Mouse (Mus musculus) liver, embryonic 11.5 days (tissue): ENCODE data around the gene Dcaf7. TPM values are rescaled to one million over a fixed set of nuclear protein-coding genes. Genes with fewer than 3 reads are reported as not detected.

ENCODE experiments used
- ATAC-seq: fragments of 200-750 bp; cut with Nextera tagmentation; replicated peaks from 2 replicates; pipeline ENCODE4 v1.8.0; 2017; ENCODE audit warnings: moderate number of reproducible peaks, mild to moderate bottlenecking, moderate TSS enrichment, moderate library complexity; ENCODE audit not compliant: low FRiP score
- DNase-seq: peaks from one replicate; pipeline ENCODE4 v3.0.0-alpha.2; 2017; ENCODE audit warnings: low spot score
- H3K27ac ChIP-seq: fragments of 300-500 bp; sonication (generic); 2 replicates; pipeline ENCODE4 v1.5.1; 2014; ENCODE audit warnings: mild to moderate bottlenecking, low read depth, low read length, control low read depth
- H3K27me3 ChIP-seq: fragments of 300-500 bp; sonication (generic); replicated peaks from 2 replicates; pipeline ENCODE4 v1.6.1; 2014; ENCODE audit warnings: low read length, mixed read lengths; ENCODE audit not compliant: control insufficient read depth, insufficient read depth
- H3K36me3 ChIP-seq: fragments of 300-500 bp; sonication (generic); 2 replicates; pipeline ENCODE4 v1.6.1; 2014; ENCODE audit warnings: mild to moderate bottlenecking, low read length, moderate library complexity, mixed read lengths; ENCODE audit not compliant: control insufficient read depth, insufficient read depth
- H3K4me1 ChIP-seq: fragments of 300-500 bp; sonication (generic); replicated peaks from 2 replicates; pipeline ENCODE4 v1.6.1; 2014; ENCODE audit warnings: low read length, mixed read lengths; ENCODE audit not compliant: control insufficient read depth, insufficient read depth
- H3K4me2 ChIP-seq: fragments of 300-500 bp; sonication (generic); 2 replicates; pipeline ENCODE4 v1.6.1; 2014; ENCODE audit warnings: mild to moderate bottlenecking, control low read depth, moderate library complexity
- H3K4me3 ChIP-seq: fragments of 300-500 bp; sonication (generic); 2 replicates; pipeline ENCODE4 v1.5.1; 2014; ENCODE audit warnings: low read depth, low read length, control low read depth
- H3K9ac ChIP-seq: fragments of 300-500 bp; sonication (generic); 2 replicates; pipeline ENCODE4 v1.6.1; 2014; ENCODE audit warnings: low read depth, low read length, control low read depth
- H3K9me3 ChIP-seq: fragments of 300-500 bp; sonication (generic); 2 replicates; pipeline ENCODE4 v1.6.1; 2016; ENCODE audit warnings: low read length, inconsistent platforms, mixed read lengths; ENCODE audit not compliant: control insufficient read depth
- WGBS: fragments of 180-500 bp; shearing (Covaris S2); extraction: QIAGEN DNeasy Blood & Tissue Kit; methylation state at CpG from one replicate; pipeline ENCODE4 v1.1.7; 2014; 5-methylcytosine and 5-hydroxymethylcytosine counted together
- polyA plus RNA-seq: library from polyadenylated mRNA; unstranded; fragments of >200 nt; fragmentation: Nextera tagmentation; extraction: Ambion mirVana; gene quantifications from 2 replicates; pipeline ENCODE4 v1.2.1, GENCODE M21; 2014

Dcaf7 gene
- polyA plus RNA-seq, 1 experiment from 2014 or later, result 53.9 TPM

- H3K27ac ChIP-seq, result no peak overlapping the region
- H3K9me3 ChIP-seq, result no peaks in the 10 kb centered on the region
- no peak for DNase-seq
- H3K9ac ChIP-seq, result no peak overlapping the region
- peaks cover 31% of the 10 kb centered on the region for H3K27me3 ChIP-seq
- no peak overlapping the region for H3K4me2 ChIP-seq
- WGBS, result 51% methylated on average over 5 of the region's 5 CpGs
- peaks cover 3% of the 10 kb centered on the region; the same call in 1 of the 2 replicates for H3K4me1 ChIP-seq
- no peaks in the 10 kb centered on the region for H3K36me3 ChIP-seq
- ATAC-seq, result no peak
- H3K4me3 ChIP-seq, result no peak overlapping the region
Observed at GRCm38 (mm10) chr11:106005970-106006369, 30.7 kb upstream of the Dcaf7 start.

- peak within 1 kb of the TSS; percentile 62 for H3K4me2 ChIP-seq
- no peak within 1 kb of the TSS for H3K9ac ChIP-seq
- peaks cover 42% of the 10 kb centered on the region for H3K27me3 ChIP-seq
- ATAC-seq, result peak; percentile 58; the same call in 1 of the 2 replicates
- peak within 1 kb of the TSS; percentile 33 for H3K4me3 ChIP-seq
- WGBS, result under 1% methylated on average over 25 of the region's 25 CpGs
- peaks cover 3% of the 10 kb centered on the region; the same call in 1 of the 2 replicates for H3K4me1 ChIP-seq
- H3K9me3 ChIP-seq, result no peaks in the 10 kb centered on the region
- no peaks in the 10 kb centered on the region for H3K36me3 ChIP-seq
- no peak within 1 kb of the TSS for H3K27ac ChIP-seq
- peak; percentile 72 for DNase-seq
Observed at GRCm38 (mm10) chr11:106007821-106008220, 28.9 kb upstream of the Dcaf7 start, which contains the start of gene Kcnh6. TSS of gene Kcnh6 (plus strand) at chr11:106008124.

GRCm38 (mm10) chr11:106012711-106013110, 24.0 kb upstream of the Dcaf7 start:
- DNase-seq, result no peak
- H3K9me3 ChIP-seq, result no peaks in the 10 kb centered on the region
- H3K4me3 ChIP-seq, result no peak overlapping the region
- no peak overlapping the region for H3K27ac ChIP-seq
- peaks cover 3% of the 10 kb centered on the region; the same call in 1 of the 2 replicates for H3K4me1 ChIP-seq
- H3K9ac ChIP-seq, result no peak overlapping the region
- WGBS, result 69% methylated on average over 7 of the region's 7 CpGs
- H3K27me3 ChIP-seq, result peaks cover 62% of the 10 kb centered on the region
- no peak overlapping the region for H3K4me2 ChIP-seq
- H3K36me3 ChIP-seq, result no peaks in the 10 kb centered on the region
- ATAC-seq, result no peak

- Histone ChIP-seq H3K9ac (no peak overlapping the region), H3K4me1 (no peaks in the 10 kb centered on the region), H3K27me3 (peaks cover 61% of the 10 kb centered on the region), H3K27ac (no peak overlapping the region), H3K4me3 (no peak overlapping the region), H3K36me3 (no peaks in the 10 kb centered on the region), H3K4me2 (no peak overlapping the region), H3K9me3 (no peaks in the 10 kb centered on the region)
- 63% methylated on average over 11 of the region's 11 CpGs for WGBS
- DNase-seq (no peak), ATAC-seq (no peak)
Observed at GRCm38 (mm10) chr11:106013556-106014225, 23.0 kb upstream of the Dcaf7 start.

- Histone ChIP-seq H3K4me2 (no peak overlapping the region), H3K36me3 (no peaks in the 10 kb centered on the region), H3K27me3 (peaks cover 64% of the 10 kb centered on the region), H3K4me3 (no peak overlapping the region), H3K9me3 (no peaks in the 10 kb centered on the region), H3K4me1 (peaks cover 7% of the 10 kb centered on the region), H3K27ac (no peak overlapping the region), H3K9ac (no peak overlapping the region)
- ATAC-seq, result no peak
- DNase-seq, result no peak
- 71% methylated on average over 5 of the region's 5 CpGs for WGBS
Observed at GRCm38 (mm10) chr11:106016440-106016839, 20.2 kb upstream of the Dcaf7 start.

GRCm38 (mm10) chr11:106020051-106020763, 16.5 kb upstream of the Dcaf7 start:
- peak overlapping the region; percentile 55 for H3K4me2 ChIP-seq
- H3K4me3 ChIP-seq, result peak overlapping the region; percentile 32; the same call in 1 of the 2 replicates
- no peak overlapping the region for H3K9ac ChIP-seq
- WGBS, result 3% methylated on average over 50 of the region's 50 CpGs
- no peaks in the 10 kb centered on the region for H3K9me3 ChIP-seq
- H3K27ac ChIP-seq, result no peak overlapping the region
- peaks cover 7% of the 10 kb centered on the region for H3K4me1 ChIP-seq
- no peaks in the 10 kb centered on the region for H3K36me3 ChIP-seq
- ATAC-seq (no peak), DNase-seq (no peak)
- H3K27me3 ChIP-seq, result peaks cover 67% of the 10 kb centered on the region

- no peak overlapping the region for H3K9ac ChIP-seq
- H3K27ac ChIP-seq, result no peak overlapping the region
- H3K27me3 ChIP-seq, result peaks cover 29% of the 10 kb centered on the region
- no peak overlapping the region for H3K4me2 ChIP-seq
- no peaks in the 10 kb centered on the region for H3K9me3 ChIP-seq
- ATAC-seq (peak; percentile 68), DNase-seq (no peak)
- WGBS, result 47% methylated on average over 3 of the region's 3 CpGs
- H3K4me1 ChIP-seq, result peaks cover 12% of the 10 kb centered on the region
- no peak overlapping the region for H3K4me3 ChIP-seq
- no peaks in the 10 kb centered on the region for H3K36me3 ChIP-seq
Observed at GRCm38 (mm10) chr11:106025774-106026173, 10.9 kb upstream of the Dcaf7 start.

- H3K9ac ChIP-seq, result no peak overlapping the region
- ATAC-seq (peak; percentile 43; the same call in 1 of the 2 replicates), DNase-seq (no peak)
- WGBS, result 32% methylated on average over 11 of the region's 11 CpGs
- no peak overlapping the region for H3K27ac ChIP-seq
- no peaks in the 10 kb centered on the region for H3K9me3 ChIP-seq
- H3K27me3 ChIP-seq, result peaks cover 21% of the 10 kb centered on the region
- H3K4me2 ChIP-seq, result no peak overlapping the region
- H3K36me3 ChIP-seq, result no peaks in the 10 kb centered on the region
- peaks cover 12% of the 10 kb centered on the region for H3K4me1 ChIP-seq
- no peak overlapping the region for H3K4me3 ChIP-seq
Observed at GRCm38 (mm10) chr11:106026465-106027151, 10.1 kb upstream of the Dcaf7 start.
